Mouse (Mus musculus): ENCODE results near the gene Atp13a5. TPM values are rescaled to one million over a fixed set of nuclear protein-coding genes. Genes with fewer than 3 reads are reported as not detected.

Gene Atp13a5
- polyA plus RNA-seq, 1 experiment: not detected

- Histone ChIP-seq H3K4me1 (ENCODE audit: control insufficient read depth, insufficient read depth, insufficient read length, low read length) (no peaks in the 10 kb centered on the region), H3K4me3 (ENCODE audit: insufficient read depth, low read depth, low read length) (no peak overlapping the region), H3K27ac (replicated peaks; ENCODE audit: low read depth, low read length) (no peak overlapping the region)
Observed at GRCm38 (mm10) chr16:29254325-29254724, 124.2 kb downstream of the Atp13a5 start.

GRCm38 (mm10) chr16:29235951-29236350 is 142.6 kb downstream of the Atp13a5 start:
- Histone ChIP-seq H3K27ac (replicated peaks; ENCODE audit: low read depth, low read length) (no peak overlapping the region), H3K4me1 (ENCODE audit: control insufficient read depth, insufficient read depth, insufficient read length, low read length) (no peaks in the 10 kb centered on the region), H3K4me3 (ENCODE audit: insufficient read depth, low read depth, low read length) (no peak overlapping the region)

- Histone ChIP-seq H3K27ac (replicated peaks; ENCODE audit: low read depth, low read length) (no peak overlapping the region), H3K4me1 (ENCODE audit: control insufficient read depth, insufficient read depth, insufficient read length, low read length) (no peaks in the 10 kb centered on the region), H3K4me3 (ENCODE audit: insufficient read depth, low read depth, low read length) (no peak overlapping the region)
Observed at GRCm38 (mm10) chr16:29216395-29217295, 161.9 kb downstream of the Atp13a5 start.

GRCm38 (mm10) chr16:29209605-29210411 is 168.7 kb downstream of the Atp13a5 start, which contains the start of gene Hrasls:
Gene Hrasls (plus strand): TSS chr16:29209695.
- Histone ChIP-seq H3K4me3 (ENCODE audit: insufficient read depth, low read depth, low read length) (peak within 1 kb of the TSS; percentile 30; the same call in 1 of the 2 replicates), H3K27ac (replicated peaks; ENCODE audit: low read depth, low read length) (no peak within 1 kb of the TSS), H3K4me1 (ENCODE audit: control insufficient read depth, insufficient read depth, insufficient read length, low read length) (no peaks in the 10 kb centered on the region)

DNA sequence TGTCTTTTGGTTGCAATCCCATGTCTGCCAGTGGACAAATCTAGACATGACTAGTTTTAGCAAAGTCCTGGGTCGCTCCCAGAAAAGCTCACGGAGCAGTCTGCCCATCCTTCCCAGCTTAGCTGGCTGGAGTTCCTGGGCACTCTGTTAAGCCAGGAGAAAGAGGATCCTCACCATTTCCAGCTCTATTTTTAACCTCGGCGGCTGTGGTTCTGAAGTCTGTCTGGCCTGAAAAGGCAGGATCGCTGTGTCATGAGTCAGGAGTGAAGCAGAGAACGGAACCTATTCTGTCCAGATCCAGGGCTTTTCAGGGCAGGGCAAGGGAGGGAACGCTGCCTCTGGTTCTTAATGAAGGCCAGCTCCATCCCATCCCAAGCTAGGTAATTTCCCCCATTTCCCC is 169.7 kb downstream of the Atp13a5 start:
- Histone ChIP-seq H3K4me3 (ENCODE audit: insufficient read depth, low read depth, low read length) (no peak overlapping the region), H3K27ac (replicated peaks; ENCODE audit: low read depth, low read length) (no peak overlapping the region), H3K4me1 (ENCODE audit: control insufficient read depth, insufficient read depth, insufficient read length, low read length) (no peaks in the 10 kb centered on the region)

GRCm38 (mm10) chr16:29205581-29205980 is 173.0 kb downstream of the Atp13a5 start:
- Histone ChIP-seq H3K27ac (replicated peaks; ENCODE audit: low read depth, low read length) (no peak overlapping the region), H3K4me3 (ENCODE audit: insufficient read depth, low read depth, low read length) (no peak overlapping the region), H3K4me1 (ENCODE audit: control insufficient read depth, insufficient read depth, insufficient read length, low read length) (no peaks in the 10 kb centered on the region)

DNA sequence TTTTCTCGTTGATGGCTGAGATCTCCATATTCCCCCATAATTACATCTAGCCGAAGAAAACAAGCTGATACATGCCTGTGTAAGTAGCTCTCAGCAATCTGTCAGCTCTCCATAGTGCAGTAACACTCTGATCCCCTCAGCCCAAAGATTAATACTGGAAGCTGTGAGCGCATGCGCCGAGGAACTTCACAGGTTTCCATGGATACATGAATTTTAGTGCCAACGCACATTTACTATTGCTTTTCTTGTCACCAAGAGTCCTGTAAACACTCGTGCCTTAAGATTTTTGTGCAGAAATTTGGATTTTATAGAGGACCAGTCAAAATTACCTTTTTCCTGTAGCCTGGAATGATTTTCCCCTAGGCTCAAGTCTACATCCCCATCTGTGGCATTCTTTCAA is 173.7 kb downstream of the Atp13a5 start:
- Histone ChIP-seq H3K4me3 (ENCODE audit: insufficient read depth, low read depth, low read length) (no peak overlapping the region), H3K4me1 (ENCODE audit: control insufficient read depth, insufficient read depth, insufficient read length, low read length) (no peaks in the 10 kb centered on the region)

GRCm38 (mm10) chr16:29201146-29201545 is 177.4 kb downstream of the Atp13a5 start:
- Histone ChIP-seq H3K4me3 (ENCODE audit: insufficient read depth, low read depth, low read length) (no peak overlapping the region), H3K27ac (replicated peaks; ENCODE audit: low read depth, low read length) (no peak overlapping the region), H3K4me1 (ENCODE audit: control insufficient read depth, insufficient read depth, insufficient read length, low read length) (no peaks in the 10 kb centered on the region)

More for the DNA sequence above, 173.7 kb downstream of the Atp13a5 start:
- no peak overlapping the region for H3K27ac ChIP-seq (replicated peaks; ENCODE audit: low read depth, low read length)

- no peak overlapping the region for H3K4me3 ChIP-seq (ENCODE audit: insufficient read depth, low read depth, low read length)
- H3K4me1 ChIP-seq (ENCODE audit: control insufficient read depth, insufficient read depth, insufficient read length, low read length): no peaks in the 10 kb centered on the region
- H3K27ac ChIP-seq (replicated peaks; ENCODE audit: low read depth, low read length): no peak overlapping the region
Observed at GRCm38 (mm10) chr16:29198461-29198860, 180.1 kb downstream of the Atp13a5 start.

GRCm38 (mm10) chr16:29195156-29195555 is 183.4 kb downstream of the Atp13a5 start:
- H3K4me3 ChIP-seq (ENCODE audit: insufficient read depth, low read depth, low read length): no peak overlapping the region
- no peak overlapping the region for H3K27ac ChIP-seq (replicated peaks; ENCODE audit: low read depth, low read length)
- H3K4me1 ChIP-seq (ENCODE audit: control insufficient read depth, insufficient read depth, insufficient read length, low read length): no peaks in the 10 kb centered on the region

GRCm38 (mm10) chr16:29193981-29194380 is 184.6 kb downstream of the Atp13a5 start:
- Histone ChIP-seq H3K4me3 (ENCODE audit: insufficient read depth, low read depth, low read length) (no peak overlapping the region), H3K27ac (replicated peaks; ENCODE audit: low read depth, low read length) (no peak overlapping the region), H3K4me1 (ENCODE audit: control insufficient read depth, insufficient read depth, insufficient read length, low read length) (no peaks in the 10 kb centered on the region)

DNA sequence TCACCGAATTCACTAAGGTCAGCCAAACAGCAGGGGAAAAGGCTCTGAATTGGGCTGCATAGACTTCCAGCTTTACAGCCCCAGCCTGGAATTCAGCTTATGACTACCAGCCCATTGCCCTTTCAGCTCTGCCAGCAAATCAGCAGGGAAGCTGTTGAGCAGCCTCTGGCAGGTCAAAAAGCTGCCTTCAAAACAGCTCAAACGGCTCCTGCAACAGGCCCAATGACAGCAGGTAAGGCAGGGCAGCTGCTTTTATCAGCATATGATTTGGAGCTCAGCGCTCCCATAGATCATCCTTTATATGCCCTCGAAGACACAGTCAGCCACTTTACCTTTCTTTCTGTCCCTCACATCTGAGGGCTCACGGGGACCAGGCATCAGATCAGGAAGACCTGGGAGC is 185.6 kb downstream of the Atp13a5 start:
- no peak overlapping the region for H3K27ac ChIP-seq (replicated peaks; ENCODE audit: low read depth, low read length)
- no peaks in the 10 kb centered on the region for H3K4me1 ChIP-seq (ENCODE audit: control insufficient read depth, insufficient read depth, insufficient read length, low read length)
- H3K4me3 ChIP-seq (ENCODE audit: insufficient read depth, low read depth, low read length): no peak overlapping the region

Other genes starting within 250 kb of the Atp13a5 start
- 0.79 and 1.9 TPM in 2 replicates for gene Hrasls, start 169.0 kb downstream of the Atp13a5 start, polyA plus RNA-seq (2012; ENCODE audit: insufficient read depth, insufficient read length, missing spikeins)
- gene Atp13a4, start 166.1 kb upstream of the Atp13a5 start, polyA plus RNA-seq (2012; ENCODE audit: insufficient read depth, insufficient read length, missing spikeins): not detected in 2 replicates
- gene Opa1, start 200.6 kb upstream of the Atp13a5 start, polyA plus RNA-seq (2012; ENCODE audit: insufficient read depth, insufficient read length, missing spikeins): 115 and 143 TPM in 2 replicates